Mouse (Mus musculus): Measurements from ENCODE around the gene Eif5a. TPM values are rescaled to one million over a fixed set of nuclear protein-coding genes. Genes with fewer than 3 reads are reported as not detected.
A peak's percentile ranks its signal among the peaks of the same experiment; 100 is the strongest.
"Not testable (repeated sequence)": the region's sequence is repeated elsewhere in the genome, so short reads cannot be mapped to it uniquely, and the experiment has no call there.

Eif5a gene
- total RNA-seq, 2 experiments from 2014 or later = 578 to 644 TPM

DNA sequence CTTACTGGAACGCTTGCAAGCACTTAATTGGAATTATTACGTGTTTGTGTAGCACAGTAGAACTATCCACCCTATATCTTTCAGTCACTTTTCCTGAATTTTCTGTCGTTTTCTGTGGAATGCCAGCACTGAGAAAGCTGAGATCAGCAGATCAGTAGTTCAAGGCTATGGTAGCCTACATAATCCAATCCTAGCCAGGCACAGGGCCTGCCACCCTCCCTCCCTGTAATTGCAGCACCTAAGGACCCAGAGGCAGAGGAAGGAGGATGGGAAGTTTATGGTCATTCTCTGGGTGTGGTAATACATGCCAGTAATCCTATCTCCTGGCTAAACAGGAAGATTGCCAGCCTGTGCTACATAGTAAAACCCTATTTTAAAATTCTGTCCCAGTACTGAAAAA lies 1.0 kb upstream of the Eif5a start:
- DNase-seq = peak; percentile 23

DNA sequence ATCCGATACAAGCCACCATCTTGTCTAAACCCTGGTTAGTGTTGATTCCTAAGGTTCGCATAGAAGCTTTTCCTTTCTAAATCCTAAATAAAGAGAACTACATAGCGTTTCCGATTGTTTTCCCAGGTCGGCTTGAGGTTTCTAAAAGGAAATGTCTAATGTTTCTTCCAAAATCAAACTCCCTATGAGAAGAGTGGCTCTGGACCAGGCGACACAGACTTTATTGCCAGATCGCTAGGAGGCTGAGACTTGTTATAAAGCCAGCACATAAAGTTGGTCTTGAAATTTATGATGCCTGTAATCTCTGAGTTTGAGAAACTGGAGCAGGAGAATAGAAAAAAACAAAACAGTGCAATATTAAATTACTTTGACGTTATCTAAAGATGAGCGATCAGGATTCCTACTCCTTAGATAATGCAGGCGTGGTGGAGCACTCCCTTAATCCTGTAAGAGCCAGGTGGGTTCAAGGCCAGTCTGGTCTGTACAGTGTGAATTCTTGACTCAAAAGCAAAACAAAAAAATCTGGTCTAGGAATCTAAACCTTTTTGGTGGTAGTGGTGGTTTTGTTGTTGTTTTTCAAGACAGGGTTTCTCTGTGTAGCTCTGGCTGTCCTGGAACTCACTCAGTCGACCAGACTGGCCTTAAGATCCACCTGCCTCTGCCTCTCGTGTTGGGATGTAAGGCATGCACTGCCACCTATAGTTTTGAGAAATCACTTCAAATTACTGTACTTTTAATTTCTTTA lies 426 bp upstream of the Eif5a start:
- DNase-seq = peak; percentile 16

DNA sequence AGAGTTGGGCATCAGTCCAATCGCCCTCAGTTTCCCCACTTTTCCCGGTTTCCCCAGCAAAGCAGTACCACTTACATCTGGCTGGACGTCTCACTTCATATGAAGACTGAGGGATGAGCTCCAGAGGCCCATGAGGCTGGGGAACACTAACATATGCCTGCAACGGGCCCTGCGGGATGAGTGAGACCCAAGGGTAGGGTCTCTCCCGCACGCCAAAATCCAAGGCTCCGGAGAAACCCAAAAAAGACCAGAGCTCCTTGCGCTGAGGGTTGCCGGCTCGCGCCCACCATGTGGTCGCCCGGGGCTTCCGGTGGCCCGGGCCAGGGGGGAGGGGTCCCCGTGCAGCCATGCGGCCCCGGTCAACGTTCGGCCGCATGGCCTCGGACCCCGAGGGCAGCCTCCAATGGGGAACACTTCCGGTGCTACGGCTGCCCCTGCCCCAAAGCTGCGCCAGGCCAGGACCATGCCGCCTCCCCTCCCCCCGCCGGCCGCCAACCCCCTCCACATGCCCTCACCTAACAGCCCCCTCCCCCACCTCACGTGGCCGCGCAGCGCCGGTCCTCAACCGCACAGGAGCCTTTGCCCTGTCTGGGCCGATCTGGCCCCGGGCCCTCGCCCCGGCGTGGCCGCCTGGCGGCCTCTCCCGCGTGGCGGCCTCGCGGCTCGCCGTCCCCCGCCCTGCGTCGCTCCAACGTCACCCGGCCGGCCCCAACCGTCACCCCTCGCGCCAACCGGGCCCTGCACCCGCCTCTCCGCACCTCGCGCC lies 1.3 kb downstream of the Eif5a start:
- DNase-seq = peak; percentile 66

DNA sequence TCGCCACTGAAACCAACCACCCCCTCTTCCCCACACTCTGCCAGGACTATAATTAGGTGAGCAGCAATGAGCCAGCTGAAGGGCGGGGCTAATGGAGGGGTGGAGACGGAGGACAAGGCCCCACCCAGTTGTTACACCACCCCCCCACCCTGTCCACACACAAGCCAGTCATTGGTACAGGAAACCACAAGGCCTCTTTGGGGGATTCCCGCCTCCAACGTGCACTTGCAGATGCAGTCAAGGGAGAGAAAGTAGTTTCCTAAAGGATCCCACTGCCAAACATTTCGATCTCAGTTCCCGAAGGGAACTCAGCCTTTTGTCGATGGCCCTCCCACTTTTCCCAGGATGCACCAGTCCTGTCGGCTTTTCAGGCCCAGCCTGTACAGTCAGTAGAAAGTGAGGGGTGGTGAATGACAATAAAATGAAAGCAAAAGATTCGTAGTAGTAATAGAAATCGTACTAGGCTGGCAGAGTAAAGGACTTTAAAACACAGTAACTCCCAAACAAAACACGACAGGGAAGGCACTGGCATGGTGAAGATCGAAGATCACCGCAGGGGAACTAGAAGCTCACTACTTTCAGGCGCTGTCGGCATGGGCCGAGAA lies 2.0 kb downstream of the Eif5a start:
- DNase-seq = peak; percentile 88

GRCm38 (mm10) chr11:69919053-69919452 lies 2.7 kb downstream of the Eif5a start:
- no peak for DNase-seq

DNA sequence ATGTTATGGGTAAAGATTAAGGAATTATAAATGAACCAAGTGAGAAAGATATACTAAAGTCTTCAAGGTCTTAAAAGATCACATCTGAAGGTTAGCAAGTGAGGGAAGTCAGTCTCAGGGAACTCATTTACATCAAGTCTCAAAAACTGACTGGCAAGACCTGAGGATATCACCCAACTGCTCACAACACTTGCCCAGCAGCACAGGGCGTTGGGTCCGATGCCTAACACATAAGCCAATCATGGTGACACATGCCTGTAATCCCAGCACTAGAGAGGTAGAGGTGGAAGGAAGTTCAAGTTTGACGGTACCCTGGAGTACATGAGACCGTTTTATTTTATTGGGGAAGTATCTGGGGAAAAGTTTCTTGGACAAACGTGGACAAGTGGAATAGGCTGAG lies 3.6 kb downstream of the Eif5a start:
- no peak for DNase-seq

DNA sequence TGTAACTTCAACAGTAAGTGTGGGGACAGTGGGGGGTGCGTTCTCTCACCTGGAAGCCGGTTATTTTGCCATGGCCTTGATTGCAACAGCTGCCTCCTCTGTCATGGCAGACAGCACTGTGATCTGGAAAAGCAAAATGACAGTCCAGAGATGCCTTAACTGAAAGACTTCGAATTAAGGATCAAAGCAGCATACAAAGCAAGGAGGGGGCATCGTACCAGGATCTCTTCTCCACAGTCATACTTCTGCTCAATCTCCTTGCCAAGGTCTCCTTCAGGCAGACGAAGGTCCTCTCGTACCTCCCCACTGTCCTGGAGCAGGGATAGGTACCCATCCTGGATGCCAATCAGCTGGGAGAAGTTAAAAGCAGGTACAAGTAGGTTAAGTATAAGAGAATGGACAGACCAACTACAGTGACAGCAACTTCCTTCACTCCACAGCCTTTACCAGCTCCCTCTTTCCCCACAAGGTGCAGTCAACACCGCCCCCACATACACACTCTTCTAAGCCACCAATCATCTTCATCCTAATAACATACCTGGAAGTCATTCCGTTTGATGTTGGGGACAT lies 4.3 kb downstream of the Eif5a start:
- DNase-seq = no peak

GRCm38 (mm10) chr11:69916652-69917378 lies 4.9 kb downstream of the Eif5a start:
- DNase-seq = not testable (repeated sequence)

- no peak for DNase-seq
Measured at GRCm38 (mm10) chr11:69915667-69916627, 5.8 kb downstream of the Eif5a start.

- no peak for DNase-seq
Measured at GRCm38 (mm10) chr11:69914917-69915430, 6.8 kb downstream of the Eif5a start.

GRCm38 (mm10) chr11:69914372-69914764 lies 7.4 kb downstream of the Eif5a start:
- DNase-seq = no peak

GRCm38 (mm10) chr11:69913554-69914371 lies 8.0 kb downstream of the Eif5a start, which contains the start of gene Gps2:
Gps2 (plus strand) TSS chr11:69913888.
- DNase-seq = peak; percentile 95

DNA sequence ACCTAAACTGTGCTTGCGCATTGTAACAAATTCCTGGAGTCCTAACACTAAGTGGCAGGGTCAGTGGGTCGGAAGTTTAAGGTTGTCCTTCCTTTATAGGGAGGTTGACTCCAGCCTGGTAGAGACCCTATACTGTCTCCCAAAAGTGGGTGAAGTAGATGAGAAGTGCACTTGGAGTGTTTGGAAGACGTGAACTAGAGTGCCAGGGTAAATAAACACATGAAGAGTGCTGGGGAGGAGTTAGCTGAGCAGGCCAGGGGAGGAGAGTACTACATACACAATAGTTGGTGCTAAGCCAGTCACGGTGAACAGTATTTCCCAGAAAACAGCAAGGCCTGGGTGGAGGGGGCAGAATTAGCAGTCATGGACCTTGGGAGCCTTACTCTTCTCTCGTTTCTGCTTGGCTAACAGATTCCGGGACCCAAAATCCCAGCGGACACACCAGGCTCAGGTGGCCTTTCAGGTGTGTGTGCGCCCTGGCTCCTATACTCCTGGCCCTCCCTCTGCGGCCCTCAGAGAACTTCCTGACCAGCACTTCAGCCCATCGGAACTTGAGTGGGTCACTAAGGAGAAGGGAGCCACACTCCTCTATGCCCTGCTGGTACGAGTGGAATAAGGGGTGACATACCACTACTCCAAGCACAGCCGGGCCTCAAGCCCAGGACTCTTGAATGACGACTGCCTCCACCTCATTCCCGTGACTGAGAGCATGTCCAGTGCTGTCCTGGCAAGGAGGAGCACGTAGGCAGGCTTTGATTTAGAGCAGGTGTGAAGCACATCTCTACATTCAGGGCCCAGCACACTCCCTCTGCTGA lies 8.8 kb downstream of the Eif5a start:
- no peak for DNase-seq

- no peak for DNase-seq
Measured at GRCm38 (mm10) chr11:69911701-69912100, 10.1 kb downstream of the Eif5a start.

- DNase-seq = no peak
Measured at GRCm38 (mm10) chr11:69910781-69911560, 10.8 kb downstream of the Eif5a start.

DNA sequence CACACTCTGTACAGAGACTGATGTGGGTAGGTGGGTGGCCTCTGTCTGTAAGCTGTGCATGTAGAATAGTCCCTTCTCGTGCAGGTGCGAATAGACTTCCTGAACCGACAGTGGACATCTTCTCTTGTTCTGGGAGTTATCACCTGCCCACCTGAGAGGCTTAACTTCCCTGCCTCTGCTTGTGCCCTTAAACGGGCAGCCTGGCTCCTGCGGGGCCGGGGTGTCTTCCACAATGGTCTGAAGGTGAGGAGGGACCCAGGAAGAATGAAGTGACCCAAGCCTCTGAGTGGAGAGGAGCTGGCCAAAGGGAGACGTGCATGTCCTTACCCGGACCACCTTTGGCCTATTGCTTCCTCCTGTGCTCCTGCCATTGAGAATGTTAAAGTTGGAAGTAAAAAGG lies 11.6 kb downstream of the Eif5a start:
- DNase-seq = no peak

DNA sequence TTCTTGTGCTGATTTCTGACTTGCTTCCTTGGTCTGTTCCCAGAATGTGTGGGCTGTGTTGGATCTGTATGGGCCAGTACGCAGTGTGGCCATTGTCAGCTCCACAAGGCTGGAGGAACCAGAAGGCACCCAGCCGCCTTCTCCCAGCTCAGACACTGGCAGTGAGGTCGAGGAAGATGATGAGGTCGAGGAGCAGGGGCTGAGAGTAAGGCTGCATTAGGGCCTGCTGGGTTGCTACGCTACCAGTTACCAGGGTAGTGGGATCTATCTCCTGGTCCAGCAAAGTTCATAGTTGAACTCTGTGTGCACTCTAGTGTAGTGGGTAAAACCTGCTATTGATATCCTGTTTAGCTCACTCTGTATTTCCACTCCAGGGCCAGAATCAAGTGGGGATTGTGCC lies 12.6 kb downstream of the Eif5a start:
- DNase-seq = no peak

GRCm38 (mm10) chr11:69908645-69909044 lies 13.1 kb downstream of the Eif5a start:
- DNase-seq = no peak
